Mouse (Mus musculus): Measurements from ENCODE around the gene H2al1f. TPM values are rescaled to one million over a fixed set of nuclear protein-coding genes. Genes with fewer than 3 reads are reported as not detected.

Gene H2al1f
- polyA plus RNA-seq (2012; ENCODE audit: low replicate concordance): not detected in 2 replicates

DNA sequence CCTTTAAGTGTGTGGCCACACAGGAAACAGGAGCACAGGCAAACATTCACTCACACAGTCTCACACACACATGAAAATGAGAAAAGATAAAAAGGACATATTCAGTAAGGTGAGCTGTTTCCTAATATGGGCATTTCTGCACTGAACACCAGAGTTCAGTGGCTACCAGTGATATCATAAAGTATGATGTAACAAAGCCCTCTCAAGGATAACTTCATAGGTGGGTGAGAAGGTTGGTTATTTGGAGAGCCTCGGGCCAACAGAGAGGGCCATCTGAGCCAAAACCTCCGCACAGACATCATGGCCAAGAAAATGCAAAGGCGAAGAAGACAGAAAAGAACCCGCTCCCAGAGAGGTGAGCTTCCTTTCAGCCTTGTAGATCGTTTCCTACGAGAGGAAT is at the start of gene H2al1f:
Gene H2al1f (plus strand): TSS at position 301 of the 400 bp plus-strand sequence.

DNA sequence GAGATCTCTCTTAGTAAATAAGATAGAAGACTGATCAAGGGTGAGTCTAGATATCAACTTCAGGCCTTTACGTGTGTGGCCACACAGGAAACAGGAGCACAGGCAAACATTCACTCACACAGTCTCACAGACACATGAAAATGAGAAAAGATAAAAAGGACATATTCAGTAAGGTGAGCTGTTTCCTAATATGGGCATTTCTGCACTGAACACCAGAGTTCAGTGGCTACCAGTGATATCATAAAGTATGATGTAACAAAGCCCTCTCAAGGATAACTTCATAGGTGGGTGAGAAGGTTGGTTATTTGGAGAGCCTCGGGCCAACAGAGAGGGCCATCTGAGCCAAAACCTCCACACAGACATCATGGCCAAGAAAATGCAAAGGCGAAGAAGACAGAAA is 16.0 kb upstream of the H2al1f start, which contains the start of gene H2al1a:
Gene H2al1a (plus strand): TSS at position 301 of the 400 bp plus-strand sequence.

DNA sequence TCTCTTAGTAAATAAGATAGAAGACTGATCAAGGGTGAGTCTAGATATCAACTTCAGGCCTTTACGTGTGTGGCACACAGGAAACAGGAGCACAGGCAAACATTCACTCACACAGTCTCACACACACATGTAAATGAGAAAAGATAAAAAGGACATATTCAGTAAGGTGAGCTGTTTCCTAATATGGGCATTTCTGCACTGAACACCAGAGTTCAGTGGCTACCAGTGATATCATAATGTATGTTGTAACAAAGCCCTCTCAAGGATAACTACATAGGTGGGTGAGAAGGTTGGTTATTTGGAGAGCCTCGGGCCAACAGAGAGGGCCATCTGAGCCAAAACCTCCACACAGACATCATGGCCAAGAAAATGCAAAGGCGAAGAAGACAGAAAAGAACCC is 12.8 kb upstream of the H2al1f start, which contains the start of gene H2al1b:
Gene H2al1b (plus strand): TSS at position 301 of the 400 bp plus-strand sequence.

DNA sequence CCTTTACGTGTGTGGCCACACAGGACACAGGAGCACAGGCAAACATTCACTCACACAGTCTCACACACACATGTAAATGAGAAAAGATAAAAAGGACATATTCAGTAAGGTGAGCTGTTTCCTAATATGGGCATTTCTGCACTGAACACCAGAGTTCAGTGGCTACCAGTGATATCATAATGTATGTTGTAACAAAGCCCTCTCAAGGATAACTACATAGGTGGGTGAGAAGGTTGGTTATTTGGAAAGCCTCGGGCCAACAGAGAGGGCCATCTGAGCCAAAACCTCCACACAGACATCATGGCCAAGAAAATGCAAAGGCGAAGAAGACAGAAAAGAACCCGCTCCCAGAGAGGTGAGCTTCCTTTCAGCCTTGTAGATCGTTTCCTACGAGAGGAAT is 9.6 kb upstream of the H2al1f start, which contains the start of gene H2al1c:
Gene H2al1c (plus strand): TSS at position 301 of the 400 bp plus-strand sequence.

DNA sequence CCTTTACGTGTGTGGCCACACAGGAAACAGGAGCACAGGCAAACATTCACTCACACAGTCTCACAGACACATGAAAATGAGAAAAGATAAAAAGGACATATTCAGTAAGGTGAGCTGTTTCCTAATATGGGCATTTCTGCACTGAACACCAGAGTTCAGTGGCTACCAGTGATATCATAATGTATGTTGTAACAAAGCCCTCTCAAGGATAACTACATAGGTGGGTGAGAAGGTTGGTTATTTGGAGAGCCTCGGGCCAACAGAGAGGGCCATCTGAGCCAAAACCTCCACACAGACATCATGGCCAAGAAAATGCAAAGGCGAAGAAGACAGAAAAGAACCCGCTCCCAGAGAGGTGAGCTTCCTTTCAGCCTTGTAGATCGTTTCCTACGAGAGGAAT is 6.4 kb upstream of the H2al1f start, which contains the start of gene H2al1d:
Gene H2al1d (plus strand): TSS at position 301 of the 400 bp plus-strand sequence.

DNA sequence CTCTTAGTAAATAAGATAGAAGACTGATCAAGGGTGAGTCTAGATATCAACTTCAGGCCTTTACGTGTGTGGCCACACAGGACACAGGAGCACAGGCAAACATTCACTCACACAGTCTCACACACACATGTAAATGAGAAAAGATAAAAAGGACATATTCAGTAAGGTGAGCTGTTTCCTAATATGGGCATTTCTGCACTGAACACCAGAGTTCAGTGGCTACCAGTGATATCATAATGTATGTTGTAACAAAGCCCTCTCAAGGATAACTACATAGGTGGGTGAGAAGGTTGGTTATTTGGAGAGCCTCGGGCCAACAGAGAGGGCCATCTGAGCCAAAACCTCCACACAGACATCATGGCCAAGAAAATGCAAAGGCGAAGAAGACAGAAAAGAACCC is 3.3 kb upstream of the H2al1f start, which contains the start of gene H2al1e:
Gene H2al1e (plus strand): TSS at position 301 of the 400 bp plus-strand sequence.

DNA sequence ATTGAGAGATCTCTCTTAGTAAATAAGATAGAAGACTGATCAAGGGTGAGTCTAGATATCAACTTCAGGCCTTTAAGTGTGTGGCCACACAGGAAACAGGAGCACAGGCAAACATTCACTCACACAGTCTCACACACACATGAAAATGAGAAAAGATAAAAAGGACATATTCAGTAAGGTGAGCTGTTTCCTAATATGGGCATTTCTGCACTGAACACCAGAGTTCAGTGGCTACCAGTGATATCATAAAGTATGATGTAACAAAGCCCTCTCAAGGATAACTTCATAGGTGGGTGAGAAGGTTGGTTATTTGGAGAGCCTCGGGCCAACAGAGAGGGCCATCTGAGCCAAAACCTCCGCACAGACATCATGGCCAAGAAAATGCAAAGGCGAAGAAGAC is 3.0 kb downstream of the H2al1f start, which contains the start of gene H2al1g:
Gene H2al1g (plus strand): TSS at position 301 of the 400 bp plus-strand sequence.

DNA sequence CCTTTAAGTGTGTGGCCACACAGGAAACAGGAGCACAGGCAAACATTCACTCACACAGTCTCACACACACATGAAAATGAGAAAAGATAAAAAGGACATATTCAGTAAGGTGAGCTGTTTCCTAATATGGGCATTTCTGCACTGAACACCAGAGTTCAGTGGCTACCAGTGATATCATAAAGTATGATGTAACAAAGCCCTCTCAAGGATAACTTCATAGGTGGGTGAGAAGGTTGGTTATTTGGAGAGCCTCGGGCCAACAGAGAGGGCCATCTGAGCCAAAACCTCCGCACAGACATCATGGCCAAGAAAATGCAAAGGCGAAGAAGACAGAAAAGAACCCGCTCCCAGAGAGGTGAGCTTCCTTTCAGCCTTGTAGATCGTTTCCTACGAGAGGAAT is 6.2 kb downstream of the H2al1f start, which contains the start of gene H2al1h:
Gene H2al1h (plus strand): TSS at position 301 of the 400 bp plus-strand sequence.

DNA sequence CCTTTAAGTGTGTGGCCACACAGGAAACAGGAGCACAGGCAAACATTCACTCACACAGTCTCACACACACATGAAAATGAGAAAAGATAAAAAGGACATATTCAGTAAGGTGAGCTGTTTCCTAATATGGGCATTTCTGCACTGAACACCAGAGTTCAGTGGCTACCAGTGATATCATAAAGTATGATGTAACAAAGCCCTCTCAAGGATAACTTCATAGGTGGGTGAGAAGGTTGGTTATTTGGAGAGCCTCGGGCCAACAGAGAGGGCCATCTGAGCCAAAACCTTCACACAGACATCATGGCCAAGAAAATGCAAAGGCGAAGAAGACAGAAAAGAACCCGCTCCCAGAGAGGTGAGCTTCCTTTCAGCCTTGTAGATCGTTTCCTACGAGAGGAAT is 9.4 kb downstream of the H2al1f start, which contains the start of gene H2al1i:
Gene H2al1i (plus strand): TSS at position 301 of the 400 bp plus-strand sequence.

DNA sequence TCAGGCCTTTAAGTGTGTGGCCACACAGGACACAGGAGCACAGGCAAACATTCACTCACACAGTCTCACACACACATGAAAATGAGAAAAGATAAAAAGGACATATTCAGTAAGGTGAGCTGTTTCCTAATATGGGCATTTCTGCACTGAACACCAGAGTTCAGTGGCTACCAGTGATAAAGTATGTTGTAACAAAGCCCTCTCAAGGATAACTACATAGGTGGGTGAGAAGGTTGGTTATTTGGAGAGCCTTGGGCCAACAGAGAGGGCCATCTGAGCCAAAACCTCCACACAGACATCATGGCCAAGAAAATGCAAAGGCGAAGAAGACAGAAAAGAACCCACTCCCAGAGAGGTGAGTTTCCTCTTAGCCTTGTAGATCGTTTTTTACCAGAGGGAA is 12.6 kb downstream of the H2al1f start, which contains the start of gene H2al1j:
Gene H2al1j (plus strand): TSS at position 301 of the 400 bp plus-strand sequence.

Other genes with a start within 250 kb of the H2al1f start
- not detected in 2 replicates for gene H2al1a, start 15.9 kb upstream of the H2al1f start, polyA plus RNA-seq (2012; ENCODE audit: low replicate concordance)
- gene H2al1b, start 12.7 kb upstream of the H2al1f start, polyA plus RNA-seq (2012; ENCODE audit: low replicate concordance): not detected in 2 replicates
- not detected in 2 replicates for gene H2al1c, start 9.5 kb upstream of the H2al1f start, polyA plus RNA-seq (2012; ENCODE audit: low replicate concordance)
- gene H2al1d, start 6.3 kb upstream of the H2al1f start, polyA plus RNA-seq (2012; ENCODE audit: low replicate concordance): not detected in 2 replicates
- not detected in 2 replicates for gene H2al1e, start 3.2 kb upstream of the H2al1f start, polyA plus RNA-seq (2012; ENCODE audit: low replicate concordance)
- not detected in 2 replicates for gene H2al1g, start 3.1 kb downstream of the H2al1f start, polyA plus RNA-seq (2012; ENCODE audit: low replicate concordance)
- gene H2al1h, start 6.3 kb downstream of the H2al1f start, polyA plus RNA-seq (2012; ENCODE audit: low replicate concordance): not detected in 2 replicates
- not detected in 2 replicates for gene H2al1i, start 9.5 kb downstream of the H2al1f start, polyA plus RNA-seq (2012; ENCODE audit: low replicate concordance)
- gene H2al1j, start 12.7 kb downstream of the H2al1f start, polyA plus RNA-seq (2012; ENCODE audit: low replicate concordance): not detected in 2 replicates